Mouse (Mus musculus) gastrocnemius, postnatal 14 days (tissue): ENCODE results near the gene Opcml. TPM values are rescaled to one million over a fixed set of nuclear protein-coding genes. Genes with fewer than 3 reads are reported as not detected.

Experiments used
- DNase-seq: peaks from one replicate; pipeline ENCODE4 v3.0.0; 2021; ENCODE audit warnings: mixed read lengths
- intact Hi-C: fragments of 180-260 bp; cut with DNase I; formaldehyde crosslinking; loops from one replicate; pipeline ENCODE4 v1.15.1; 2025; ENCODE audit warnings: low total_unique reads
- microRNA-seq, 2 experiments: library from miRNA; unstranded; fragments of <30 nt; microRNA quantifications; one replicate each; pipeline ENCODE4 v1.2.0; 2021
- total RNA-seq, 2 experiments: library from RNA; stranded (reverse); gene quantifications; 2 replicates each; pipeline ENCODE4 v1.2.3; 2021

Gene Opcml
- total RNA-seq, 2 experiments from 2014 or later = 2.9 to 3.2 TPM

DNA sequence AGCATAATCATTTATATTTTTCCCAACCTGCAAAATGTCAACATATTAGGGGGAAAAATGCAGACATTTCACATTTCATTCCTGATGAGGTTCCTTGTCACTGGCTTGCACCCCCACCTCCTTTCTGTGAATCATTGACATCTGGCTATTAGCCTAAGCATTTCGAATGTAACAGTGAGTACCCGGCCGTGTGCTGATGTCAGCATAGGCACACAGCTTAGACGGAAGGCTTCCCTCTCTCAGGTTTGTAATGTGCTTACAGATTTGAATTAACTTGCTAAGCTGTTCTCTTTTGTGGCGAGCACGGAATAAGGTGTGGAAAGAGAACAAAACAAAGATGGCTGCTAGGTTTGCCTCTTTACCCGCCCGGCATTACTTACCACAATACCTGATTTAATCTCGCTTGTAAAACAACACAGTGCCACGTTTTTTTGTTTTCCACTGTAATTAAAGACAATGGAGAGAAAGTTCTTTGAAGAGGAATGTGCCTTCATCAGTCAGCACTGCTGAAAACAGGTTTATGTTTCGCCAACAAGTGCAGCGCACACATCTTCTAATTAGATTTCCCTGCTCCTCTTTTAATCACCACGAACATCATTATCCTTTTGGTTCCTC lies 1121.1 kb downstream of the Opcml start:
- DNase-seq = no peak

DNA sequence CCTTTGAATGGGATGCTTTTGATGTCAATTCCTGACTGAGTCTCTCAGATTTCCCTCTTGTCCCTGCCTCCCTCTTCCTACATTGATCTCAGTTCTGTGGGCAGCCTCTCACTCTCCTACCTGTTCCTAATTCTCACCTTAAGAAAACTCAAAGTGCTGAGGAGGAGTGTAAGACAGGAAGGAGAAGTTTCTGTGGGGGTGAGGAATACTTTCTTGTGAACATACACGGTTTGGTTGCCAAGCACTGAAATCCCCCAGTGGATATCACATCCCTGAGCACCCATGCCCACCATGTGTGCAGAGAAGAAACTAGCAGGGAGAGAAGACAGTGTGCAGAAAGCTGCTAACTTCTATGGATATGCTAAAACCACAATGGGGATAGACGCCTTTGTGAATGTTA lies 1141.5 kb downstream of the Opcml start:
- intact Hi-C loops = no loop called here
- DNase-seq = no peak

More for the DNA sequence above, 1121.1 kb downstream of the Opcml start:
- intact Hi-C loops = no loop called here

GRCm38 (mm10) chr9:28937163-28937562 lies 1146.6 kb downstream of the Opcml start:
- intact Hi-C loops = no loop called here
- no peak for DNase-seq

DNA sequence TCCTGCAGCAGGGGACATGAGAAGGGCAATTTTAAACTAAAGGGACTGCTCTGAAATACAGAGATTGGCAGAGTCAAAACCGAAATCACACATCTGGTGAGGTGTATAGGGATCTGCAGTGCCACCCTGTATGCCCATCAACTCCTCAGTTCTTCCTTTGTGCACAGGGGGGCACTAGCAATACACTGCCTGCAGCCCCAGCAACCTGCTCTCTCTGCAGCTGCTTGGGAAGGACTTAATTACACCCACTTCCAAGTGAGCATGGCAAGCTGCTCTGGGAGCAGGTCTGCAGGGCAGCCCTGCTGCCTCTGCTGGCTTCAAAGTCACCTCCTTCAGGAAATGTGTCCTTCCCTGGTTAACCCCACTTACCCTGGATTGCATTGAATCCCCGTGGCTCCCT lies 1147.4 kb downstream of the Opcml start:
- intact Hi-C loops = no loop called here

DNA sequence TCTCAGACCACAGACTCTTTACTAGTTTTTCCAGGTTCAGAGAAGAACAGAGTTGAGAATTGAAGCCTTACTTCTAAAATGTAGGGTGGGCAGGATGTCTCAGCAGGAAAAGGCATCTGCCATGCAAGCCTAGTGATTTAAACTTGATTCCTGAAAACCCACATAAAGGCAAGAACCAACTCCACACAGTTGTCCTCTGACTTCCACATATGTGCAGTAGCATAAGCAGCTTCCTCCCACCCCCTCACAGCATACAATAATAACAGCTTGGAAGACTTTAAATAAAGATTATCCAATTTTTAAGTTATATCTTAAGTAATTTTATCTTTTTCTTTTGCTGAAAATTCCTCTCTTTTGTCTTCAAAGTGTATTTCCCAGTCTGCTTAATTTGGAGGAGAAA lies 1150.3 kb downstream of the Opcml start:
- DNase-seq = no peak
- intact Hi-C loops = no loop called here

More for the DNA sequence above, 1147.4 kb downstream of the Opcml start:
- no peak for DNase-seq

GRCm38 (mm10) chr9:28969455-28969854 lies 1178.9 kb downstream of the Opcml start:
- DNase-seq = no peak
- intact Hi-C loops = no loop called here

Small RNA genes within 50 kb of the gene (microRNA-seq; reads per million reads assigned to microRNA genes)
- gene Gm44316 = 0 reads per million in 2 experiments
